Mouse (Mus musculus) embryonic fibroblast, embryonic 13.5 days (primary cell): ENCODE results near the gene Spta1.

Experiments
- CTCF ChIP-seq: IDR thresholded peaks from 2 replicates; pipeline ENCODE4 v1.5.1; 2011; ENCODE audit warnings: mild to moderate bottlenecking, control low read depth, low read length, moderate library complexity, borderline replicate concordance; ENCODE audit not compliant: insufficient read depth
- POLR2A ChIP-seq: IDR thresholded peaks from 2 replicates; pipeline ENCODE4 v1.6.1; 2011; ENCODE audit warnings: low read depth, mild to moderate bottlenecking, control low read depth, low read length, moderate library complexity

DNA sequence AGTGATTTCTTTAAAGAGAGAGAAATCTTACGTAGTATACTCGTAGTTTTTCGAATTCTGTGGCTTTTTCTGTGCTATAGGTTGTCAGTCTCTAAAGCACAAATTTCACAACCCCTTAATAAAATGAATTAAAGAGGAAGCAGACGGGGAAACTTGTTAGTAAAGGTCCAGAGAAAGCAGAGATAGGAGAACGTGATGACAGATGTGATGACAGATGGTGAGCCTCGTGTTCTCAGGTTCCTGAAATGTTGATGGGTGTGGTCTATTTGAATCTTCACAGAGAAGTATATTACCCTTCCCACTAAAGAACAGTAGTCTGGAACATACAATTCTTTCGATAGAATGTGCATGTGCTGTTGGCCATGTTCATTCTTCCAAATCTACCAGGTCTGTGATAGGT lies 32.1 kb downstream of the Spta1 start:
- TF ChIP-seq POLR2A = no peak
- no peak for TF ChIP-seq CTCF
